Mouse (Mus musculus): ENCODE data around the gene Hoxb9. TPM values are rescaled to one million over a fixed set of nuclear protein-coding genes. Genes with fewer than 3 reads are reported as not detected.

The Hoxb9 gene
- total and polyA plus RNA-seq, 3 experiments, result not detected

- Histone ChIP-seq H3K9ac (ENCODE audit: insufficient read depth, low read depth) (no peak overlapping the region), H3K27ac (ENCODE audit: insufficient read depth, low read depth) (no peak overlapping the region), H3K4me2 (ENCODE audit: insufficient read depth, low read depth, poor library complexity, severe bottlenecking) (no peak overlapping the region), H3K4me3 (replicated peaks in 1 of 3; ENCODE audit: low read depth in 2 of 3, low read length in 2 of 3, poor library complexity in 1 of 3) (no peak overlapping the region), H3K27me3 (replicated peaks) (peaks cover 85% of the 10 kb centered on the region), H3K36me3 (replicated peaks in 1 of 2; ENCODE audit: control insufficient read depth in 1 of 2, insufficient read depth in 1 of 2, low read length in 1 of 2) (no peaks in the 10 kb centered on the region), H3K4me1 (ENCODE audit: control insufficient read depth in 1 of 2, insufficient read depth in 2 of 2) (no peaks in the 10 kb centered on the region), H3K79me2 (replicated peaks; ENCODE audit: control insufficient read depth, extremely low read depth, insufficient read depth, poor library complexity, severe bottlenecking) (no peaks in the 10 kb centered on the region), H3K9me3 (replicated peaks; ENCODE audit: low read length) (no peaks in the 10 kb centered on the region)
- dilution Hi-C loops (cut with MboI; ENCODE audit: extremely low pct_ligation_motif_present, extremely low pct_unique_long_range_greater_than_20kb, low sequenced_read_pairs) (no loop called here), in situ Hi-C loops (cut with MboI; ENCODE audit: low pct_ligation_motif_present, low pct_unique_long_range_greater_than_20kb, low sequenced_read_pairs) (no loop called here)
- DNase-seq (ENCODE audit: extremely low read depth), result no peak
- TF ChIP-seq GABPA (IDR thresholded peaks at IDR 0.05; ENCODE audit: insufficient replicate concordance, low read depth, low read length) (no peak), USF2 (conservative IDR thresholded peaks at IDR 0.05; ENCODE audit: low read depth, low read length) (no peak), PAX5 (IDR thresholded peaks at IDR 0.05; ENCODE audit: low read length) (no peak), CTCF (conservative IDR thresholded peaks at IDR 0.05 in 1 of 2, IDR thresholded peaks at IDR 0.05 in 1 of 2; ENCODE audit: low read depth in 2 of 2, low read length in 2 of 2) (no peak), SMC3 (IDR thresholded peaks at IDR 0.05; ENCODE audit: low read depth, low read length) (no peak), UBTF (IDR thresholded peaks at IDR 0.05; ENCODE audit: low read depth, low read length) (no peak), ZNF384 (IDR thresholded peaks at IDR 0.05; ENCODE audit: low read depth, low read length) (no peak), BHLHE40 (IDR thresholded peaks at IDR 0.05; ENCODE audit: low read depth, low read length) (no peak), ZKSCAN1 (IDR thresholded peaks at IDR 0.05; ENCODE audit: borderline replicate concordance, low read depth, low read length) (no peak), JUND (conservative IDR thresholded peaks at IDR 0.05; ENCODE audit: low read depth, low read length) (no peak), NELFE (IDR thresholded peaks at IDR 0.05; ENCODE audit: low read depth, low read length) (no peak), ZMIZ1 (IDR thresholded peaks at IDR 0.05; ENCODE audit: low read depth, low read length) (no peak), IRF4 (IDR thresholded peaks at IDR 0.05; ENCODE audit: low read depth, low read length) (no peak), ETS1 (conservative IDR thresholded peaks at IDR 0.05; ENCODE audit: low read depth, low read length) (no peak), MYC (IDR thresholded peaks at IDR 0.05; ENCODE audit: low read depth, low read length) (no peak), RCOR1 (conservative IDR thresholded peaks at IDR 0.05; ENCODE audit: low read depth, low read length) (no peak), MAFK (IDR thresholded peaks at IDR 0.05; ENCODE audit: insufficient replicate concordance, low read length) (no peak), POLR2AphosphoS2 (IDR thresholded peaks at IDR 0.05; ENCODE audit: low read depth, low read length) (no peak), SIN3A (IDR thresholded peaks at IDR 0.05; ENCODE audit: low read length) (no peak), ZC3H11A (IDR thresholded peaks at IDR 0.05; ENCODE audit: low read depth, low read length) (no peak)
Measured at GRCm38 (mm10) chr11:96251480-96252031, 19.7 kb upstream of the Hoxb9 start.

- no peak overlapping the region for H3K9ac ChIP-seq (ENCODE audit: insufficient read depth, low read depth)
- DNase-seq (ENCODE audit: extremely low read depth), result no peak
- TF ChIP-seq CHD1 (IDR thresholded peaks at IDR 0.05; ENCODE audit: low read depth, low read length) (no peak), TBP (conservative IDR thresholded peaks at IDR 0.05; ENCODE audit: low read depth, low read length) (no peak), NELFE (IDR thresholded peaks at IDR 0.05; ENCODE audit: low read depth, low read length) (no peak), ETS1 (conservative IDR thresholded peaks at IDR 0.05; ENCODE audit: low read depth, low read length) (no peak), JUN (IDR thresholded peaks at IDR 0.05; ENCODE audit: insufficient read depth, low read depth, low read length) (no peak), MAX (IDR thresholded peaks at IDR 0.05; ENCODE audit: low read length) (no peak), MXI1 (IDR thresholded peaks at IDR 0.05; ENCODE audit: low read depth, low read length) (no peak), USF1 (IDR thresholded peaks at IDR 0.05; ENCODE audit: low read depth, low read length) (no peak), NRF1 (IDR thresholded peaks at IDR 0.05; ENCODE audit: low read depth, low read length) (no peak), ZC3H11A (IDR thresholded peaks at IDR 0.05; ENCODE audit: low read depth, low read length) (no peak), POLR2A (IDR thresholded peaks at IDR 0.05; ENCODE audit: low read depth, low read length) (no peak), ZNF384 (IDR thresholded peaks at IDR 0.05; ENCODE audit: low read depth, low read length) (no peak), KAT2A (IDR thresholded peaks at IDR 0.05; ENCODE audit: insufficient replicate concordance, low read length) (no peak), ELF1 (IDR thresholded peaks at IDR 0.05; ENCODE audit: low read depth, low read length) (no peak), SMC3 (IDR thresholded peaks at IDR 0.05; ENCODE audit: low read depth, low read length) (no peak)
- H3K4me3 ChIP-seq (replicated peaks in 1 of 3; ENCODE audit: low read depth in 2 of 3, low read length in 2 of 3, poor library complexity in 1 of 3), result no peak overlapping the region
- no peak overlapping the region for H3K4me2 ChIP-seq (ENCODE audit: insufficient read depth, low read depth, poor library complexity, severe bottlenecking)
- H3K79me2 ChIP-seq (replicated peaks; ENCODE audit: control insufficient read depth, extremely low read depth, insufficient read depth, poor library complexity, severe bottlenecking), result no peaks in the 10 kb centered on the region
- H3K9me3 ChIP-seq (replicated peaks; ENCODE audit: low read length), result no peaks in the 10 kb centered on the region
- dilution Hi-C loops (cut with MboI; ENCODE audit: extremely low pct_ligation_motif_present, extremely low pct_unique_long_range_greater_than_20kb, low sequenced_read_pairs), result no loop called here
- no peaks in the 10 kb centered on the region for H3K4me1 ChIP-seq (ENCODE audit: control insufficient read depth in 1 of 2, insufficient read depth in 2 of 2)
- in situ Hi-C loops (cut with MboI; ENCODE audit: low pct_ligation_motif_present, low pct_unique_long_range_greater_than_20kb, low sequenced_read_pairs), result no loop called here
- H3K27me3 ChIP-seq (replicated peaks), result peaks cover 85% of the 10 kb centered on the region
- no peaks in the 10 kb centered on the region for H3K36me3 ChIP-seq (replicated peaks in 1 of 2; ENCODE audit: control insufficient read depth in 1 of 2, insufficient read depth in 1 of 2, low read length in 1 of 2)
- H3K27ac ChIP-seq (ENCODE audit: insufficient read depth, low read depth), result no peak overlapping the region
Measured at GRCm38 (mm10) chr11:96252541-96253120, 18.6 kb upstream of the Hoxb9 start.
